Mouse (Mus musculus) colon, adult 2 months (tissue): ENCODE data around the gene Bag6. TPM values are rescaled to one million over a fixed set of nuclear protein-coding genes. Genes with fewer than 3 reads are reported as not detected.

Experiments
- polyA plus RNA-seq: library from polyadenylated mRNA; depleted of rRNA; stranded (reverse); fragments of >200 nt; gene quantifications from 2 replicates; pipeline ENCODE4 v1.2.3, GENCODE M21; 2012; rRNA removed

The Bag6 gene
- 221 and 228 TPM in 2 replicates for polyA plus RNA-seq

DNA sequence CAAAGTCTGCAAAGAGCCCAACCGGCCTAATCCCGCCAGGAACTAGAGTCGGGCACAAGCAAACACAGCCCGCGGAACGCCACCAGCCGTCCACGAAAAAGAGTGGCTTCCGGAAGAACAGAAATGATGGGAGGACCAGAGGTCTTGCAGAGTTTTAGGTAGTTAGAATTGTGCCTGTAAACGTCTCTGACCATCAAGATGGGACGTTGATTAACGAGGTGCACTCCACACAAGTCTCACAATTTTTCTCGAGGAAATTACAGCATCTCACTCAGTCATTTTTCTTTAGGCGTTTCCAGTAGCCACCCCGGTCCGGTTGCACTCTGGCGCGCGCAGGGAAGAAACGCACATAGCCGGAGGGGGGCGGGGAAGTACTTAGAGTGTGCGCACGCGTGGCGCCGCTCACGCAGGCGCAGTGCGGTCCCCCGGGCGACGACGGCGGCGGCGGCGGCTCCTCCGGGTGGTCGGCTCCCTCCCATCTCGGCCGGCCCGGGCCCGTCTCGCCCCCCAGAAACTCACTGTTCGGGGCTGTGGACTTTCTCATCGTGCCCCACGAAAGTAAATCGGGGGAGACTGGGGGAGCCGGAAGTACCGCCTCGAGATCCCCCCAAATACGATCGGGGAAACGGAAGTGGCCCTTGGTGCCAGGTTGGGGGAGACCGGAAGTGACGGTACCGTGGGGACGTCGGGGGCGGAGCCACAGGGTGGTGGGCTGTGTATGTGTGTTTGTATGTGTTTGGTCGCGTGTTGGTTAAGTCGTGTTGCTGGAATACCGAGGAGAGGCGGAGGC is at the start of gene Bag6:
TSS of gene Bag6 (plus strand) at position 378 of the 790 bp plus-strand sequence.

DNA sequence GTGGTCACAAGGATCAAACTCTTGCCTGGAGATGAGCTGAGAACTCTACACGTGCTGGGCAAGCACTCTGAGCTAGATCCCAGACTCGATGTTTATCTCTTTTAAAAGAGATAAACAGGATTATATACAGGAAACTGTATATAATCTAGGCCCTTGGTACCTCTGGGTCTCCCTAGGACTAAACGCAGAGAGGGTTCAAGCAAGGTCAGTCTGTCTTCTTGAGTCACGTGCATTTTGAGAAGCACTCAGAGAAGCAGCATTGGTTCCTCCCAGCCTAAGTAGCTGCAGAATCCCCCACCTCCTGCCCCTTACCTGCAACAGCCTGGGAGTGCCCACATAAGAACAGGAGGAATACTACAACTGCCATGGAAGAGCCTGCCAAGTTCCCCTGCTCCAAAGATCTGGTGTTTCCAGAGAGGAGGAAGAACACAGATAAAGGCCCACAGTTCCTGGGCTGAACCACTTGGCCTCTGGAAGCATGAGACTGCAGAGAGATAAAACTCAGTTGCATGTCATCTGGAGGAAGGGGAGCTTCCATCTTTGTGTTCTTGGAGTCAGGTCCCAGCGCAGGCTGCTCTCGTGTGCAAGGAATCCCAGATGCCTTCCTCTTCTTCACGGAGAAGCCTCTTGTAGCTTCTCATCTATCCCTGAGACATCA is 49.6 kb upstream of the Bag6 start, which contains the start of gene Ly6g6f:
TSS of gene Ly6g6f (minus strand) at position 403 of the 658 bp plus-strand sequence.

DNA sequence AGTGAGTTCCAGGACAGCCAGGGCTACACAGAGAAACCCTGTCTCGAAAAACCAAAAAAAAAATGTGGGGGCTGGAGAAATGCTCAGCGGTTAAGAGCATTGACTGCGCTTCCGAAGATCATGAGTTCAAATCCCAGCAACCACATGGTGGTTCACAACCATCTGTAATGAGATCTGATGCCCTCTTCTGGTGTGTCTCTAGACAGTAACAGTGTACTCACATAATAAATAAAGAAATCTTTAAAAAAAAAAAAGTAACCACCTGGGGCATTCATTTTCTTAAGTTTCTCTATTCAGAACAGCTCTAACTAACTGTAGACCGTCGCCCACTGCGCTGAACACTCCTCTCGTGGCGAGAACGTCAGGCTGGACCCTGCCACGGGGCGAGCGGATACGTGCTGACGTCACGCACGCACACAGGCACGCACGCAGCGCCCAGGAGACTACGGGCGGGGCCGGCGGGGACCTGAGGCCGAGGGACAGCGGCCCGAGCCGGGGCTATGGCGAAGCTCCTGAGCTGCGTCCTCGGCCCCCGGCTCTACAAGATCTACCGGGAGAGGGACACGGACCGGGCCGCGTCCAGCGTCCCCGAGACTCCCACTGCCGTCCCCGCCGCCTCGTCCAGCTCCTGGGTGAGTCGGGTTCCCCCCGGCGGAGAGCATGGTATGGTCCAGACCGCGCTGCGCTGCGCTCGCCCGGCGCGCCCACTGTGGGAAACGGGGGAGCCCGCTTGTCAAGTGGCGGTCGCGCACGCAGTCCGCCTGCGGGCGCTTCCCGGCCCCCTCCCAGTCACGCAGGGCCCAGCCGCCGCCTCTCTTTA is 45.9 kb upstream of the Bag6 start, which contains the start of gene Abhd16a:
TSS of gene Abhd16a (plus strand) at position 439 of the 820 bp plus-strand sequence.

GRCm38 (mm10) chr17:35108097-35108496 is 26.9 kb upstream of the Bag6 start, which contains the start of gene Ly6g5c:
Gene Ly6g5c (plus strand): TSS chr17:35108279.

GRCm38 (mm10) chr17:35115046-35116019 is 19.6 kb upstream of the Bag6 start, which contains the start of gene Ly6g5b:
Gene Ly6g5b (minus strand): TSS chr17:35115428.

GRCm38 (mm10) chr17:35121143-35121799 is 13.7 kb upstream of the Bag6 start, which contains the start of gene Gpank1:
Gene Gpank1 (plus strand): TSS chr17:35121455.

GRCm38 (mm10) chr17:35121871-35122303 is 13.1 kb upstream of the Bag6 start, which contains the start of gene Csnk2b:
Gene Csnk2b (minus strand): TSS chr17:35122053.

DNA sequence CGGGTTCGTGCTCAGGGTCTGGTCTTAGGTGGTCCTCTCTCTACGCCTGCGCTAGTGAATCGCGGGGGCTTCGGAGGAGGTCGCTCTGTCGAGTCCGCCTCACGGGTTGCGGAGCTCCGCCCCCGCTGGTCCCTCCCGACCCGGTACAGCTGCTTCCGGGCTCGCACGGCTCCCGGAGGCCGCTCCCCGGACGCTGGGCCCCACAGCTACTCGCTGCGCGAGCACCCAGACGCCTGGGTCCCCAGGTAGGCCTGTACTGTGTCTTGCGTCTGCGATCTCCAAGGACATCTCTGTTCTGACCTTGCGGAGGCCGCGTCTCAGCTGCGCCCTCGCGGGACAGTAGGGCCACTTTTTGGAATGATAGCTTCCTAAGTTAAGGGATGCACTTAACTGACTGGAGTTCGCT is 8.8 kb upstream of the Bag6 start, which contains the start of gene D17H6S53E:
TSS of gene D17H6S53E (plus strand) at position 168 of the 406 bp plus-strand sequence.

DNA sequence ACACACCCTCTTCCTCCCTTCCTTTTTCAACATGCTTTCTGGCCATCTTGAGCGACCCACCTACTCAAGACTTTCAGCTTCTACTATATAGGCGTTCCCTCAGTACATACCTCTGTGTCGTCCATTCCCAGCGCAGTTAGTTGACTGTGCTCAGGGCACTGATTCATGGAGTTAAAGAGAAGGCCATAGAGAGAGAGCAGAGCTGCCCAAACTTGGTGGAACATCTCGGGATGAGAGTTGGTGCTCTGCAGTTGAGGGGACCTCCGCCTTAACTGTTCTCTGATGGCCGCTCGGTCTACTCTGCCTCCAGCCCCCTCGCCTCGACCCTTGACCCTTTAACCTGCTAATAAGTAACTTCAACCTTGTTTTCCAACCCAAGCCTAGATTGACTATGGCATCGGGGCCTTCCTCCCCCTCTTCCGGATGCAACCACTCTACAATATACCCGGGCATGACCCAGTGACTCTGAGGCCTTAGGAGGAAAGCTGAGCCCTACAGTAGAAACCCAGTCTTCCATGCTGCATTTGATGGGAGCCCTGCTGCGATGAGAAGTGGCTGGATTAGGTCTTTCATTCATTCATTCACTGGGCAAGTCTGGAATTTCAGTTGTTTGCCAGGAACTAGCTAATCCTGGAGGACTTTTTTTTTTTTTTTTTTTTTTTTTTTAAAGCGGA is 3.3 kb upstream of the Bag6 start, which contains the start of gene Apom:
TSS of gene Apom (minus strand) at position 551 of the 674 bp plus-strand sequence.

DNA sequence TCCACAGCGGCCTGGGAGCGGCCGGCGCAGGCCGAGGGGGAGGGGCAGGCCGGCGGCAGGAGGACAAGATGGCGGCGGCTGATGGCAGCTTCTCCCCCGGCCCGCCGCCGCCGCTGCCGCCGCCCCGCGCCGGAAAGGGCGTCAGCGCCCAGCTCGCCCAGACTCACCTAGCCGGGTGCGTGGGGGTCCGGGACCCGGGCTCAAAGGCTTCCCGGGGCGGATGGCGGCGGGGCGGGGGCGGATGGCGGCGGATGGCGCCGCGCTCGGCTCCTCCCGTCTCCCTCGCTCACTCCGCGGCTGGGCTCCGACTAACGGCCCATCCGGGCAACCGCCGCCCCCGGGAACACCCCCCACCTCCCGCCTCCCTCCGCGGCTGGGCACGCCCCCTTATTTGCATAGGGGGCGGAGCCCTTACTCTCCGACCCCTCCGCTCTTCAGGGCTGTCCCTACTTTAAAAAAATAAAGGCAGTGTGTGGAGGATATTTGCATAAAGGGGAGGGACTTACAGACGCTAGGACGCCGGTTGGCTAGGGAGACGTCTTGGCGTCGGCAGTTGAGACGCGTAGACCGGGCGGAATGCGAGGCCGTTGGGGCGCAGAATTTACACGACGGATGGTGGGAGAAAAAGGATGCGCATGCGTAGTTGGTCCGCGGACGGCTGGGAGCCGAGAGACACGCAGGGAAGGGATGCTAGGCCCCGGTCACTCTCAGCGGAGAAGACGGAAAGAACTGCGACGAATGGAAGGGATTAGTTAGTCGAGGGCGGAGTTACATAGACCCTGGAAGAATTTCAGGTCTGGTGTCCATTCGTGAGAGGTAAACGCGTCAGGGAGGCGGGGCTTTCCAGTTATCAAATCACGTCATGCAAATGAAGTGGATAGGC is 29.8 kb downstream of the Bag6 start, which contains the start of gene Prrc2a:
TSS of gene Prrc2a (minus strand) at position 330 of the 883 bp plus-strand sequence.

GRCm38 (mm10) chr17:35175968-35176367 is 41.0 kb downstream of the Bag6 start, which contains the start of gene Aif1:
Gene Aif1 (minus strand): TSS chr17:35176068.

DNA sequence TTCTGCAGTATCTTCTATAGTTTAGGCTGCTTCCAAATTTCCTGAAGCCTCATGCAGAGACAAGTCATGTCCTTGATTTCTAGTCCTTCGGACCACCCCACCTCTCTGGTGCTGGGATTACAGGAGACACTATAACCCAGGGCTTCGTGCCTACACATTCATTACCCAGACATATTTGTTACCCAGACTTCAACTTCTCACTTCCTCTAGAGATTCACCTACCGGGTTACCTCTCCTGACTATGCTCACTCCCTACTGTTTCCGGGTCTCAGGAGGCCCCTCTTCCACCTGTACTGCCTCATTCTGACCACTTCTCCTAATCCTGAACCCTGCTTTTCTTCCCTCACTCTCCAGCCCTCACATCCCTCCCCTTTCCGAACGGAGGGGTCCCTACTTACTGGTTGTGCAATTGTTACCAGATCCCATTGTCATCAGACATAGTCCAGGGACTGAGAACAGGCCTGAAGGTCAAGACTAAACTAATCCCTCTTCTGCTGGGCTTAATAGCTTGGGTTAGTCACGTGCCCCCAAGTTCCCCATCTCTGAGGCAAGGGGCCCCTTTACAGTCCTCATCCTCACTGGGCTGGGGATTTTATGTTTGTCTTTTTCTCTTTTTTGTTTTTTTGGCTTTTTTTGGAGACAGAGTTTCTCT is 53.1 kb downstream of the Bag6 start, which contains the start of gene Lst1:
TSS of gene Lst1 (minus strand) at position 481 of the 652 bp plus-strand sequence.

GRCm38 (mm10) chr17:35193881-35194843 is 59.2 kb downstream of the Bag6 start, which contains the start of gene Ltb:
Gene Ltb (plus strand): TSS chr17:35194439.

